Mouse (Mus musculus) stomach, postnatal 0 days (tissue): ENCODE results near the gene Arpp21. TPM values are rescaled to one million over a fixed set of nuclear protein-coding genes. Genes with fewer than 3 reads are reported as not detected.
A peak's percentile ranks its signal among the peaks of the same experiment; 100 is the strongest.

Experiments used
- ATAC-seq: fragments of 200-750 bp; cut with Nextera tagmentation; 2 replicates; pipeline ENCODE4 v1.8.0; 2017; ENCODE audit not compliant: low FRiP score, low TSS enrichment
- DNase-seq: peaks from one replicate; pipeline ENCODE4 v3.0.0-alpha.2; 2016; ENCODE audit warnings: low spot score
- H3K27ac ChIP-seq: fragments of 300-500 bp; sonication (generic); replicated peaks from 2 replicates; pipeline ENCODE4 v1.5.1; 2014; ENCODE audit warnings: mild to moderate bottlenecking, control low read depth
- H3K27me3 ChIP-seq: fragments of 300-500 bp; sonication (generic); 2 replicates; pipeline ENCODE4 v1.6.1; 2014; ENCODE audit warnings: low read length; ENCODE audit not compliant: control insufficient read depth, insufficient read depth
- H3K36me3 ChIP-seq: fragments of 300-500 bp; sonication (generic); 2 replicates; pipeline ENCODE4 v1.6.1; 2014; ENCODE audit warnings: low read length, mixed read lengths; ENCODE audit not compliant: control insufficient read depth, insufficient read depth
- H3K4me1 ChIP-seq: fragments of 300-500 bp; sonication (generic); replicated peaks from 2 replicates; pipeline ENCODE4 v1.6.1; 2014; ENCODE audit warnings: antibody characterized with exemption; ENCODE audit not compliant: control insufficient read depth, insufficient read depth
- H3K4me2 ChIP-seq: fragments of 300-500 bp; sonication (generic); replicated peaks from 2 replicates; pipeline ENCODE4 v1.6.1; 2014; ENCODE audit warnings: low read depth, mild to moderate bottlenecking, control low read depth, moderate library complexity
- H3K4me3 ChIP-seq: fragments of 300-500 bp; sonication (generic); 2 replicates; pipeline ENCODE4 v1.5.1; 2014; ENCODE audit warnings: low read depth, low read length, control low read depth
- H3K9ac ChIP-seq: fragments of 300-500 bp; sonication (generic); 2 replicates; pipeline ENCODE4 v1.6.1; 2014; ENCODE audit warnings: mild to moderate bottlenecking, low read length, control low read depth, mixed read lengths
- H3K9me3 ChIP-seq: fragments of 300-500 bp; sonication (generic); 2 replicates; pipeline ENCODE4 v1.6.1; 2016; ENCODE audit warnings: low read length; ENCODE audit not compliant: control insufficient read depth
- CTCF ChIP-seq: IDR thresholded peaks from 2 replicates; pipeline ENCODE4 v1.5.1; 2016; ENCODE audit warnings: antibody characterized with exemption, low read depth, mild to moderate bottlenecking, moderate library complexity
- EP300 ChIP-seq: optimal IDR thresholded peaks from 2 replicates; pipeline ENCODE3; 2016; ENCODE audit warnings: antibody characterized with exemption
- WGBS: fragments of 180-500 bp; shearing (Covaris S2); extraction: QIAGEN DNeasy Blood & Tissue Kit; methylation state at CpG from one replicate; pipeline ENCODE4 v1.1.7; 2014; 5-methylcytosine and 5-hydroxymethylcytosine counted together
- polyA plus RNA-seq: library from polyadenylated mRNA; unstranded; fragments of >200 nt; fragmentation: Nextera tagmentation; extraction: Ambion mirVana; gene quantifications from 2 replicates; pipeline ENCODE4 v1.2.1, GENCODE M21; 2015

The Arpp21 gene
- 1.2 TPM in 2 replicates for polyA plus RNA-seq

- H3K9ac ChIP-seq, result no peak within 1 kb of the TSS
- no peak within 1 kb of the TSS for H3K27ac ChIP-seq
- H3K36me3 ChIP-seq, result no peaks in the 10 kb centered on the region
- WGBS, result 20% methylated on average over 16 of the region's 16 CpGs
- H3K4me2 ChIP-seq, result peak within 1 kb of the TSS; percentile 36
- H3K4me1 ChIP-seq, result no peaks in the 10 kb centered on the region
- no peak for DNase-seq
- no peak for TF ChIP-seq CTCF
- no peak for TF ChIP-seq EP300
- no peaks in the 10 kb centered on the region for H3K9me3 ChIP-seq
- H3K27me3 ChIP-seq, result peaks cover 10% of the 10 kb centered on the region; the same call in 1 of the 2 replicates
- no peak for ATAC-seq
- peak within 1 kb of the TSS; percentile 18; the same call in 1 of the 2 replicates for H3K4me3 ChIP-seq
Observed at GRCm38 (mm10) chr9:112235696-112236397, at the start of gene Arpp21. Arpp21 (minus strand) TSS chr9:112235938.

GRCm38 (mm10) chr9:112272426-112272969 lies 36.8 kb upstream of the Arpp21 start:
- no peaks in the 10 kb centered on the region for H3K4me1 ChIP-seq
- no peaks in the 10 kb centered on the region for H3K36me3 ChIP-seq
- no peak overlapping the region for H3K4me2 ChIP-seq
- H3K9me3 ChIP-seq, result no peaks in the 10 kb centered on the region
- no peaks in the 10 kb centered on the region for H3K27me3 ChIP-seq
- H3K4me3 ChIP-seq, result no peak overlapping the region
- WGBS, result 75% methylated on average over 8 of the region's 8 CpGs
- ATAC-seq (no peak), DNase-seq (no peak)
- H3K27ac ChIP-seq, result no peak overlapping the region
- H3K9ac ChIP-seq, result no peak overlapping the region
- TF ChIP-seq CTCF, result no peak
- no peak for TF ChIP-seq EP300

- H3K4me2 ChIP-seq, result no peak overlapping the region
- H3K36me3 ChIP-seq, result no peaks in the 10 kb centered on the region
- H3K4me3 ChIP-seq, result no peak overlapping the region
- no peaks in the 10 kb centered on the region for H3K9me3 ChIP-seq
- no peaks in the 10 kb centered on the region for H3K27me3 ChIP-seq
- no peak overlapping the region for H3K9ac ChIP-seq
- DNase-seq (no peak), ATAC-seq (no peak)
- H3K27ac ChIP-seq, result no peak overlapping the region
- TF ChIP-seq CTCF, result no peak
- no peak for TF ChIP-seq EP300
- WGBS, result 53% methylated on average over 4 of the region's 4 CpGs
- no peaks in the 10 kb centered on the region for H3K4me1 ChIP-seq
Observed at GRCm38 (mm10) chr9:112264982-112265641, 29.4 kb upstream of the Arpp21 start.

- DNase-seq (no peak), ATAC-seq (no peak)
- no peak overlapping the region for H3K9ac ChIP-seq
- 78% methylated on average over 16 of the region's 16 CpGs for WGBS
- no peaks in the 10 kb centered on the region for H3K9me3 ChIP-seq
- H3K27me3 ChIP-seq, result no peaks in the 10 kb centered on the region
- no peak overlapping the region for H3K4me3 ChIP-seq
- TF ChIP-seq EP300 (no peak), CTCF (no peak)
- H3K36me3 ChIP-seq, result no peaks in the 10 kb centered on the region
- H3K4me2 ChIP-seq, result no peak overlapping the region
- no peaks in the 10 kb centered on the region for H3K4me1 ChIP-seq
- no peak overlapping the region for H3K27ac ChIP-seq
Observed at GRCm38 (mm10) chr9:112261986-112262901, 26.5 kb upstream of the Arpp21 start.

GRCm38 (mm10) chr9:112261556-112261955 lies 25.8 kb upstream of the Arpp21 start:
- Histone ChIP-seq H3K27ac (no peak overlapping the region), H3K27me3 (no peaks in the 10 kb centered on the region), H3K4me1 (no peaks in the 10 kb centered on the region), H3K4me3 (no peak overlapping the region), H3K36me3 (no peaks in the 10 kb centered on the region), H3K9ac (no peak overlapping the region), H3K4me2 (no peak overlapping the region), H3K9me3 (no peaks in the 10 kb centered on the region)
- TF ChIP-seq EP300 (no peak), CTCF (no peak)
- DNase-seq (no peak), ATAC-seq (no peak)
- 54% methylated on average over 2 of the region's 2 CpGs for WGBS
